Mouse (Mus musculus) right cerebral cortex, postnatal 4 days (tissue): ENCODE measurements around the gene Il23a.
A peak's percentile ranks its signal among the peaks of the same experiment; 100 is the strongest.
"Not testable (repeated sequence)": the region's sequence is repeated elsewhere in the genome, so short reads cannot be mapped to it uniquely, and the experiment has no call there.

ENCODE experiments used
- DNase-seq: peaks from one replicate; pipeline ENCODE4 v3.0.0-alpha.2; 2022

Gene Il23a

GRCm38 (mm10) chr10:128303126-128304021 is 4.8 kb upstream of the Il23a start, which contains the start of gene Pan2:
Gene Pan2, plus strand, starts transcription at chr10:128303335.
- peak; percentile 98 for DNase-seq

- no peak for DNase-seq
Measured at GRCm38 (mm10) chr10:128302785-128303125, 4.2 kb upstream of the Il23a start.

- no peak for DNase-seq
Measured at GRCm38 (mm10) chr10:128302357-128302756, 3.8 kb upstream of the Il23a start.

DNA sequence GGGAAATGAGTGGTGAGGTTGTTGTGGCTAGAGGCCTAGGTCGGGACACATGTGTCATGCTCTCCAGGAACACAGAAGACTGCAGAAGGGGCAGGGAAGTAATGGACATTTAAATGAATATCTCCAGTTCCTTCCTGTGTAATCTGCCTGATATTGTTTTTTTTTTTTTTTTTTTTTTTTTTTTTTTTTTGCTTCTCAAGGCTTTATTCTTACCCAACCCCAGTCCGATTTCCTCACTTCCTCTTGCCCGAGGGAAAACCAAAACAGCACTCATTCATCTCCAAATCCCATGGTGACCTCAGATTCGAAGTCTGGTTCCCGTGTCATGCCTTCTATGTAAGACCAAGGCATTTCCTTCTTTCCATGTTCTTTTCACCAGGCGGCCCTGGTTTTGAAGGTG is 309 bp downstream of the Il23a start:
- DNase-seq = no peak

DNA sequence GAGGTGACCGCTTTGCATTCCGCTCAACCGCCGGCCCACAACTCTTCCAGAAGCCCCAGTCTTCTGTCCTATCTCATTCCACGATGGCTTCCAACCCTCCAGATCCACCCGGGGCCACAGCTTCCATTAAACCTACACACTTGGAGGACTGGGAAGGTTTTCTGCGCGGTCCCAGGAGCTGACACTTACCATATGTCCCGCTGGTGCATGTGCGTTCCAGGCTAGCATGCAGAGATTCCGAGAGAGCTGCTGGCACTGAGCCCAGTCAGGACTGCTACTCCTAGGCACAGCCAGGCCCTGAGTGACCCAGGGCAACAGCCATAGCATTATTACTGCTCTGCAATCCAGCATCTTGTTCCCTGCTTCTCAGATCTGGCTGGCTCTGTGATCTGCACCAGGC is 930 bp downstream of the Il23a start:
- DNase-seq = no peak

DNA sequence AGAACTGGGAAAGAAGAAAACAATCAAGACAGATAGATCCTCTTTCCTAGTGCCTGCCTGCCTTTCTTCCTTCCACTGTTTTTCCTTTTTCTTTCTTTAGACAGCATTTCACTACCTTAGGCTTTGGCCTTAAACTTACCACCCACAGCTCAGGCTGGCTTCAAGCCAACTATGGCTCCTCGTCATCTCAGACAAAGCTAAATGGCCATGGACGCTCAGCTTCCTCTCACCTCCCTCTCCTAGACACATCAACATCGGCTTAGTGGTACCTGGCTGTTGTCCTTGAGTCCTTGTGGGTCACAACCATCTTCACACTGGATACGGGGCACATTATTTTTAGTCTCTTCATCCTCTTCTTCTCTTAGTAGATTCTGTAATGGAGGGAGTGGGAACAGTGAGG is 1.3 kb downstream of the Il23a start:
- DNase-seq = no peak

DNA sequence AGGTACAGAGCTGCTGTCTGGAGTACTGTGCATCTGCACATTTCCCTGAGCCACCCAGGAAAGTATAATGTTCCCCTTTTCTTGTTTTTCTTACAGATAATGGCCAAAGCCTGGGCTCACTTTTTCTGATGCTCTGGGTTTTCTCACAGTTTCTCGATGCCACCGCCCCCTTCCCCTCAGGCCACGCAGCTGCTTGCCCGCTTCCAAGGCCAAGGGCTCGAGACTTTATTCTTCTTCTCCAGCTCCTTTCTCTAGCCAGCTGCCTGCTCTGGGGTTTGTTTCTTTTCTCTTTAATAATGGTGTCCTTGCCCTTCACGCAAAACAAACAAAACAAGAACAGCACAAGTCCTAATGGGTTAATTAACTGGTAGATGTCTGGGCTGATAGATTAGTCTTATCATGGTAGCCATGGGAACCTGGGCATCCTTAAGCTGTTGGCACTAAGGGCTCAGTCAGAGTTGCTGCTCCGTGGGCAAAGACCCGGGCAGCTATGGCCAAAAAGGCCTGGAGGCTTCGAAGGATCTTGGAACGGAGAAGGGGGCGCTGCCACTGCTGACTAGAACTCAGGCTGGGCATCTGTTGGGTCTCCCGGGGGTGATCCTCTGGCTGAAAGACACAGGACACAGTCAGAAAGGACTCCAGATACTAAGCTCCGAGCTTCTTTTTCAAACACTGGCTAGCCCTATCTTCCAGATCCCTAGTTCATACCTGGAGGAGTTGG is 2.0 kb downstream of the Il23a start:
- no peak for DNase-seq

DNA sequence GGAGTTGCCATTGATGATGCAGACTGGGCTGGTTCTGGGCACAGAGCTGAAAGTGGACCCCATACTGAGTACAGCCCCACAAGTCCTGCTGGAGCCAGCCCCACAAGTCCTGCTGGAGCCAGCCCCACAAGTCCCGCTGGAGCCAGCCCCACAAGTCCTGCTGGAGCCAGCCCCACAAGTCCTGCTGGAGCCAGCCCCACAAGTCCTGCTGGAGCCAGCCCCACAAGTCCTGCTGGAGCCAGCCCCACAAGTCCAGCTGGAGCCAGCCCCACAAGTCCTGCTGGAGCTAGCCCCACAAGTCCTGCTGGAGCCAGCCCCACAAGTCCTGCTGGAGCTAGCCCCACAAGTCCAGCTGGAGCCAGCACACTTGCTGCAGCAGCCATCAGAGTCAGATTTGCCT is 8.0 kb downstream of the Il23a start:
- not testable (repeated sequence) for DNase-seq

DNA sequence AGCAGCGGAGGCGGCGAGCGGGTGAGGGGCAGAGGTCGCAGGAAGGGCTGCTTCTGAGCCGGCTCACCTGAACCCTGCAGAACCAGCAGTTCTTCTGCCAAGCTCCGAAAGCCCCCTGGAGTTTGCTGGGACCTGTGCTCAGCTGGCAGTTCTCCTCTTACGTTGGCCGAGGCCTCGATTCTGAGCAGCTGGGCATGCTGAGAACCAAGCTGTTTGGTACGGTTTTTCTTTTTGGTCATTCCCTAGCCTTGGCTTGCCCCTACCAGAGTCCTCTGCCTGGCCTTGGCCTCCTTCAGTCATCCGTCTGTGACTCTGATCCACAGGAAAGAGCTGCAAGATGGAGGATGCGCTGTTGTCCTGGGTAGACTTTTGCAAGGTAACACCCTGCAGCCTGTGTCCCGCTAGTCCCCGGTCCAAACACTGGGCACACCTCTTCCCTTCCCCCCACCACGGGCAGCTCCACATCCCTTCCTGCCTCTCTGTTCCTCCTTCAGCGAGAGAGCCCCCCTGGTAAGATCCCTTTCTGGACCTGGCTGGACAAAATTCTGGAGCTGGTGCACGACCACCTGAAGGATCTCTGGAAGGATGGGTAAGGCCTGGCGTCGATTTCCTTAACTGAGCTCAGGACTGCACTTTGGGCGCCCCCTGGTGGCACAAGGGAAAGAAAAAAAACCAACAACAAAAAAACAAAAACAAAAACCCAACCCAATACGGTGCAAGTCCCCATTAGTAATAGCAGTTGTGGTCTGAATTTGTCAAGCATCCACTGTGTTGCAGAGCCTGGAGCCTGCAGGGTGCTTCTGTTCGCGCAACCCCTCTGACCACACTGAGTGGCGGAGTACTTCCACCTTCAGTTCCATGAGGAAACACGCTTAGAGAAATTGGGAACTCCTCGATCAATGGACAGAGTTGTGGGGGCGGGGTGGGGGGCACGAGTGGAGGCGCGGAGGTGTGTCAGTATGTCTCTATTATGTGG is 14.7 kb downstream of the Il23a start:
- peak; percentile 81 for DNase-seq

DNA sequence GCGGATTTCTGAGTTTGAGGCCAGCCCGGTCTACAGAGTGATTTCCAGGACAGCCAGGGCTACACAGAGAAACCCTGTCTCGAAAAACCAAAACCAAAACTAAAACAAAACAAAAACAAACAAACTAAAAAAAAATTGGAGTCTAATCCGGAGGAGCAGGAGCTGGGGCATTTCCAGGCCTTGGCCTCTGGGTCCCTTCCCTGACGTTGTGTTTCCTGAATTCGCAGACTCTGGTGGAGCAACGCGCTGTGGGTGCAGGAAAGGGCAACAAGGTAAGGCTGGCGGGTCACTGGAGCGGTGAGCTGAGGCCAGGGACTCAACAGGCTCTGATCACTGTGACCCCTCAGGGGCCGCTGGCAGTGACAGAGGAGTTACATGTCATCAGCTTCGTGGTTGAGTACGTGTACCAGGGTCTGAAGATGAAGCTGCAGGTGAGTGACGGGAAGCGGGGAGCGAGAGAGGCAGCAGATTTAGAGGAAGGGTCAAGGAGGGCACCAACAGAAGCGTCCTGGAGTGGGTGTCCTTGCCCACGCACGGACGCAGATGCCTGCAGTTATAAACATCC is 15.6 kb downstream of the Il23a start:
- no peak for DNase-seq

- DNase-seq = no peak
Measured at GRCm38 (mm10) chr10:128281682-128282081, 16.9 kb downstream of the Il23a start.

DNA sequence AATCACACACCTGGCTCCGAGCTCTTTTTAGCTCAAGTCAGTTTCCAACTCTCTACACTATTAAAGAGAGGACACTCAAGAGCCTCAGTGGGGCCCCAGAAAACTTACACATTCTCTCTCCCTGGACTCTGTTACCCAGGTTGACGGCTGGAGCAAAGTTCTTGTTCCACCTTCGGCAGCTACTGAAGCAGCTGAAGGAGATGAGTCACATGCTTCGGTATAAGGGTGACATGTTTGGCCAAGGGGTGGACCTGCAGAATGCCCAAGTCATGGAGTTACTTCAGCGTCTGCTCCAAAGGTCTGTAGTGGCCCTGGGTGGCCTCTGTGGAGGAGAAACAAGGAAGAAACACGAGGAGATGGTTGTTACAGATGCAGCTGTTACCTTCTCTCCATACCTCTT is 17.6 kb downstream of the Il23a start:
- DNase-seq = no peak

DNA sequence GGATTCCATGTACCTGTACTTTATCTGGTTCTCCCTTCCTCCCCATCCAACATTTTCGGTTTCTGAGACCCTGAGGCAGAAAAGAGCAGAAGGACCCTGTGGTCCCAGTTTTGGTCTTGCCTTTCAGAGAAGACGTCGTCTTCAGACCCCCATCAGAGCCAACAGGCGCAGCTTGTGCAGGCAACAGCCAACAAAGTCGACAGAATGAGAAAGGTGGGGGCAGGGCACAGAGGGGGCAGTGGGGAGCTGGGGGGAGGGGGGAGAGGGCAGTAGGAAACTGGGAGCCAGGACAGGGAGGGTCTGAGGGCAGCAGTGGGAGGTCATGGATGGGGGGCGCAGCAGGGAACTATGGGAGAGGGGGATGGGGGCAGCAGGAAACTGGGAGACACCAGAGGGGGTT is 20.4 kb downstream of the Il23a start:
- DNase-seq = no peak

DNA sequence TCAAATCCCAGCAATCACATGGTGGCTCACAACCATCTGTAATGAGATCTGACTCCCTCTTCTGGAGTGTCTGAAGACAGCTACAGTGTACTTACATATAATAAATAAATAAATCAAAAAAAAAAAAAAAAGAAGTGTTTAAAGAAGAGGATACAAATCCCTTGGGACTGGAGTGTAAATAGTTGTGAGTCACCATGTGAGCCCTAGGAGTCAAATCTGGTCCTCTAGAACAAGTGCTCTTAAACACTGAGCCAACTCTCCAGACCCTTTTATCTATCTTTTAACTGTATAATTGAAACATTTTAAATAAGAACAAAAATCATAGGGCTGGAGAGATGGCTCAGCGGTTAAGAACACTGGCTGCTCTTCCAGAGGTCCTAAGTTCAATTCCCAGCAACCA is 23.2 kb downstream of the Il23a start:
- not testable (repeated sequence) for DNase-seq

DNA sequence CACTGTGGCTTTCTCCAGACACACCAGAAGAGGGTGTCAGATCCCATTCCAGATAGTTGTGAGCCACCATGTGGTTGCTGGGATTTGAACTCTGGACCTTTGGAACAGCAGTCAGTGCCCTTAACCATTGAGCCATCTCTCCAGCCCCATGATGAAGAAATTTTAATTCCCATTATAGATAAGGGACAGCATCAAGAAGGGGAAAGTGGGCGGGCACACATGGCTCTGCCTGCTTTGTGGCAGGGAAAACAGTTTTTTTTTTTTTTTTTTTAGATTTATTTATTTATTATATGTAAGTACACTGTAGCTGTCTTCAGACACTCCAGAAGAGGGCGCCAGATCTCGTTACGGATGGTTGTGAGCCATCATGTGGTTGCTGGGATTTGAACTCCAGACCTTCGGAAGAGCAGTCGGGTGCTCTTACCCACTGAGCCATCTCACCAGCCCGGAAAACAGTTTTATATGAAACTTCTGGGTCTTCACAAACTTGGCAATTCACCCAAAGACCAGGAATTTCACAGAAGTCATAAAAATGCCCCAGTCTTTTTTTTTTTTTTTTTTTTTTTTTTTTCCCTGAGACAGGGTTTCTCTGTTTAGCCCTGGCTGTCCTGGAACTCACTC is 25.6 kb downstream of the Il23a start:
- not testable (repeated sequence) for DNase-seq

- no peak for DNase-seq
Measured at GRCm38 (mm10) chr10:128271883-128272282, 26.7 kb downstream of the Il23a start.

- no peak for DNase-seq
Measured at GRCm38 (mm10) chr10:128270866-128271265, 27.7 kb downstream of the Il23a start.

DNA sequence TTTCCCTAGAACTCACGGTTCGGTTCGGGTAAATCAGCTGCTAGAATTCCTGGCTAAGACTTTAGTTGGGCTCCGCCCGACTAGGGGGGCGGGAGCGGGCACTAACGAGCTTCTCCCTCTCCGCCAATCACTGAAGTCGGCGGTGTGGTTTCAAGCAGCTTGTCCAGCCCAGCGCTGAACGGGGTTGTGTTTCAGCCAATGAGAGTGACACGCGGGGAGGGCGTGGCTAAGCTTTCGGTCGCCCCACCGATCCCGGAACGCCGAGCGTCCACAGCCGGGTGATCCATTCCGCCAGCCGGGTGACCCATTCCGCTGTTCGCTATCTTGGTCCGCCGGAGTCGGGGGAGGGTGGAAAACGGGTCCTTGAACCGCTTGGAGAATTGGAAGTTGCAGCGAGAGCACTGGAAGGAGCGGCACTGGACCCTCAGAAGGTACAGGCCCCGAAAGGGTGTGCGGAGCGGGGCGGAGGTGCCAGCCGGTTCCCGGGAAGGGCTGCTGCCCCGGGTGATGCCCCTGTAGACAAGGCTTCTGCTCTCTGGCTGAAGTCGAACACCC is 28.2 kb downstream of the Il23a start, which contains the start of gene Stat2:
Stat2 (plus strand) TSS at position 273 of the 555 bp plus-strand sequence.
- DNase-seq = peak; percentile 90

- no peak for DNase-seq
Measured at GRCm38 (mm10) chr10:128269206-128269910, 29.2 kb downstream of the Il23a start.

DNA sequence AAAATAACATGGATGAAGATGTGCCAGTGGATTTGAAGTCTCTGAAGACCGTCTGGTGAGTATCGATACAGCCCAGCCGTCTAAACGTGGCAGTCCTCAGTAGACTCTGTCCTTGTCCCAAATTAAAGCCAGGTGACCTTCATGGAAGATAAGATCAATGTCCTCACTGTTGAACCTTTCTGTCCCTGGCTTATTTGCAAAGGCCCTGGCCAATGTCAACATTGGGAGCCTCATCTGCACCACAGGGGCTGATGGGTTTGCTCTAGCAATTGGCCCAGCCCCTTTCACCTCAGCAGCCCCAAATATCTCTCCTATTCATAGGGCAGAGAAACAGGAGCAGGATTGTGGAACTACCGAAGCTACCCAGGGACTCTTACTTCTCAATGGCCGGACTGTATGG is 30.2 kb downstream of the Il23a start, which contains the start of gene Apof:
Apof (plus strand) TSS at position 301 of the 400 bp plus-strand sequence.
- no peak for DNase-seq
